27 mouse cellular contexts compared by ENCODE assay signal in the genomic region with DNA sequence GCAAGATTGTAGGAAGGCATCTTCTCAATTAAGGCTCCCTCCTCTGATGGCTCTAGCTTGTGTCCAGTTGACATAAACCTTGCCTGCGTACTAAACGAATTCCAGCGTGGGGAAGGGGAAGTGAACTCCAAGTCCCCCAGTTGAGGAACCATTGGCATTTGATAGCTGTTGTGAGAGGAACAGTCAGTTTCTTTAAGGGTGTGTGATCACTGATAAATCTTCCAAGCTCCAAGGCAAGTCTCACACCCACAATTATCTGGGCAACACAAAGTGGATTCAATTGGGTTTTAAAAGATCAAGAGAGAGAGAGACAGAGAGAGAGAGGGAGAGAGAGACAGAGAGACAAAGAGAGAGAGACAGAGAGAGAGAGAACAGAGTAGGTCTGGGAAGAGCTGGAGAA. TPM values are rescaled to one million over a fixed set of nuclear protein-coding genes. Genes with fewer than 3 reads are reported as not detected.
A peak's percentile ranks its signal among the peaks of the same experiment; 100 is the strongest.
DNase-seq lines count a peak whose midpoint lies in the region; ATAC-seq lines count a peak whose summit lies in the region.
"Had no signal": no experiment of that assay in that cellular context is flagged by ENCODE, and none has a peak within 500 bp of the region (broad histone marks: within the 10 kb centered on the region; RNA-seq: fewer than 3 reads in every experiment).

No protein-coding gene starts in this region.

- ATAC-seq in liver, embryonic 12.5 days = peak; percentile 76
- peak; percentile 79 for ATAC-seq in liver, embryonic 13.5 days (ENCODE audit: low read depth)
- ATAC-seq in liver, embryonic 16.5 days (ENCODE audit: low read depth) = peak; percentile 63
- no peak for ATAC-seq in cerebellum, adult (ENCODE audit: insufficient number of reproducible peaks, low FRiP score, low TSS enrichment)
- ATAC-seq in midbrain, embryonic 14.5 days (ENCODE audit: low FRiP score, low TSS enrichment) = no peak
- ATAC-seq in forebrain, embryonic 16.5 days = no peak
- ATAC-seq: activated CD4-positive, CD25-positive, alpha-beta regulatory T cell, adult 4 months; forebrain, embryonic 13.5 days; forebrain, postnatal 0 days had no signal

- H3K27ac ChIP-seq in liver, embryonic 12.5 days = no peak overlapping the region
- peak overlapping the region; percentile 58; the same call in 1 of the 2 replicates for H3K27ac ChIP-seq in liver, embryonic 13.5 days
- H3K27ac ChIP-seq in liver, embryonic 16.5 days (ENCODE audit: low read length) = no peak overlapping the region
- H3K27ac ChIP-seq in midbrain, embryonic 14.5 days (replicated peaks; ENCODE audit: low read depth, low read length) = no peak overlapping the region
- no peak overlapping the region for H3K27ac ChIP-seq in forebrain, embryonic 16.5 days (ENCODE audit: low read length)
- H3K27ac ChIP-seq: forebrain, embryonic 10.5 days; forebrain, embryonic 13.5 days; gastrocnemius, adult 2 months; heart, embryonic 10.5 days; heart, embryonic 13.5 days; hindbrain, embryonic 12.5 days; hindbrain, embryonic 15.5 days had no signal

- no peaks in the 10 kb centered on the region for H3K9me3 ChIP-seq in liver, embryonic 12.5 days (replicated peaks)
- H3K9me3 ChIP-seq in liver, embryonic 13.5 days (replicated peaks) = no peaks in the 10 kb centered on the region
- H3K9me3 ChIP-seq in liver, embryonic 16.5 days (replicated peaks; ENCODE audit: control insufficient read depth, low read length) = no peaks in the 10 kb centered on the region
- H3K9me3 ChIP-seq in midbrain, embryonic 14.5 days (ENCODE audit: control insufficient read depth, low read length) = no peaks in the 10 kb centered on the region
- no peaks in the 10 kb centered on the region for H3K9me3 ChIP-seq in forebrain, embryonic 16.5 days (ENCODE audit: control insufficient read depth, low read length)
- H3K9me3 ChIP-seq: forebrain, embryonic 10.5 days; forebrain, embryonic 13.5 days; G1E; heart, embryonic 10.5 days; heart, embryonic 13.5 days; hindbrain, embryonic 12.5 days; hindbrain, embryonic 15.5 days had no signal

- H3K4me1 ChIP-seq in liver, embryonic 12.5 days = peaks cover 28% of the 10 kb centered on the region
- H3K4me1 ChIP-seq in liver, embryonic 13.5 days (replicated peaks) = peaks cover 26% of the 10 kb centered on the region
- peaks cover 20% of the 10 kb centered on the region for H3K4me1 ChIP-seq in liver, embryonic 16.5 days (ENCODE audit: control insufficient read depth, low read depth, low read length)
- H3K4me1 ChIP-seq in midbrain, embryonic 14.5 days (ENCODE audit: control insufficient read depth, insufficient read depth, low read length) = no peaks in the 10 kb centered on the region
- H3K4me1 ChIP-seq in forebrain, embryonic 16.5 days (replicated peaks; ENCODE audit: control insufficient read depth, insufficient read depth, low read length) = no peaks in the 10 kb centered on the region
- H3K4me1 ChIP-seq: forebrain, embryonic 13.5 days; heart, embryonic 10.5 days; heart, embryonic 13.5 days; hindbrain, embryonic 12.5 days; hindbrain, embryonic 15.5 days had no signal

- peaks cover 9% of the 10 kb centered on the region for H3K27me3 ChIP-seq in liver, embryonic 12.5 days (replicated peaks)
- H3K27me3 ChIP-seq in liver, embryonic 13.5 days = no peaks in the 10 kb centered on the region
- no peaks in the 10 kb centered on the region for H3K27me3 ChIP-seq in liver, embryonic 16.5 days (ENCODE audit: control insufficient read depth, insufficient read depth, low read depth, low read length)
- no peaks in the 10 kb centered on the region for H3K27me3 ChIP-seq in midbrain, embryonic 14.5 days (ENCODE audit: control insufficient read depth, insufficient read depth, low read length)
- H3K27me3 ChIP-seq in forebrain, embryonic 16.5 days (replicated peaks; ENCODE audit: control insufficient read depth, insufficient read depth, low read length) = no peaks in the 10 kb centered on the region
- H3K27me3 ChIP-seq: CH12.LX; forebrain, embryonic 13.5 days; hindbrain, embryonic 12.5 days; hindbrain, embryonic 15.5 days had no signal

- peak overlapping the region; percentile 32; the same call in 1 of the 2 replicates for H3K9ac ChIP-seq in liver, embryonic 12.5 days
- H3K9ac ChIP-seq in liver, embryonic 13.5 days = no peak overlapping the region
- no peak overlapping the region for H3K9ac ChIP-seq in liver, embryonic 16.5 days (ENCODE audit: low read depth, low read length)
- H3K9ac ChIP-seq in midbrain, embryonic 14.5 days (replicated peaks; ENCODE audit: low read length) = no peak overlapping the region
- H3K9ac ChIP-seq in forebrain, embryonic 16.5 days (replicated peaks; ENCODE audit: low read depth, low read length) = no peak overlapping the region
- H3K9ac ChIP-seq: forebrain, embryonic 13.5 days; forebrain, postnatal 0 days; heart, embryonic 13.5 days; hindbrain, embryonic 12.5 days; hindbrain, embryonic 15.5 days had no signal

- WGBS in liver, embryonic 12.5 days (ENCODE audit: insufficient replicate concordance) = 20% methylated on average over 3 of the region's 3 CpGs
- 15% methylated on average over 3 of the region's 3 CpGs for WGBS in liver, embryonic 13.5 days (ENCODE audit: insufficient replicate concordance)
- 13% methylated on average over 3 of the region's 3 CpGs for WGBS in liver, embryonic 16.5 days (ENCODE audit: insufficient replicate concordance)
- 86% methylated on average over 3 of the region's 3 CpGs for WGBS in midbrain, embryonic 14.5 days
- WGBS in forebrain, embryonic 16.5 days = 83% methylated on average over 3 of the region's 3 CpGs

- DNase-seq in liver = no peak
- no peak for DNase-seq in liver, embryonic 13.5 days
- no peak for DNase-seq in midbrain, embryonic 14.5 days
- DNase-seq: adrenal gland, adult 8-10 months; adrenal gland, postnatal 25 days; B cell, adult 2 months; cerebellum, adult 18-20 months; cerebellum, adult 9-10 months; cerebellum, postnatal 14 days; forebrain, postnatal 0 days; gastrocnemius, adult 2 months; gastrocnemius, postnatal 14 days; heart, adult 18-20 months; heart, postnatal 14 days had no signal

- H3K4me2 ChIP-seq in liver, embryonic 12.5 days = peak overlapping the region; percentile 41
- H3K4me2 ChIP-seq in liver, embryonic 13.5 days = peak overlapping the region; percentile 40
- no peak overlapping the region for H3K4me2 ChIP-seq in liver, embryonic 16.5 days (ENCODE audit: low read depth, low read length)
- H3K4me2 ChIP-seq in midbrain, embryonic 14.5 days (ENCODE audit: low read length) = no peak overlapping the region
- H3K4me2 ChIP-seq in forebrain, embryonic 16.5 days (ENCODE audit: low read length) = no peak overlapping the region
- H3K4me2 ChIP-seq: forebrain, embryonic 13.5 days; heart, embryonic 13.5 days; hindbrain, embryonic 12.5 days; hindbrain, embryonic 15.5 days had no signal

- H3K36me3 ChIP-seq in liver, embryonic 12.5 days = no peaks in the 10 kb centered on the region
- H3K36me3 ChIP-seq in liver, embryonic 13.5 days = no peaks in the 10 kb centered on the region
- no peaks in the 10 kb centered on the region for H3K36me3 ChIP-seq in liver, embryonic 16.5 days (ENCODE audit: control insufficient read depth, insufficient read depth)
- no peaks in the 10 kb centered on the region for H3K36me3 ChIP-seq in midbrain, embryonic 14.5 days (ENCODE audit: control insufficient read depth, insufficient read depth, low read length)
- H3K36me3 ChIP-seq in forebrain, embryonic 16.5 days (ENCODE audit: control insufficient read depth, insufficient read depth) = no peaks in the 10 kb centered on the region
- H3K36me3 ChIP-seq: forebrain, embryonic 10.5 days; G1E; heart, embryonic 10.5 days; heart, embryonic 13.5 days; hindbrain, embryonic 12.5 days; hindbrain, embryonic 15.5 days had no signal

- H3K4me3 ChIP-seq in liver, embryonic 12.5 days = no peak overlapping the region
- no peak overlapping the region for H3K4me3 ChIP-seq in liver, embryonic 13.5 days (replicated peaks)
- H3K4me3 ChIP-seq in liver, embryonic 16.5 days (ENCODE audit: low read depth, low read length) = no peak overlapping the region
- no peak overlapping the region for H3K4me3 ChIP-seq in midbrain, embryonic 14.5 days (replicated peaks; ENCODE audit: low read depth, low read length)
- H3K4me3 ChIP-seq in forebrain, embryonic 16.5 days (replicated peaks; ENCODE audit: low read length) = no peak overlapping the region
- H3K4me3 ChIP-seq: forebrain, embryonic 10.5 days; forebrain, embryonic 13.5 days; gastrocnemius, adult 2 months; heart, embryonic 10.5 days; heart, embryonic 13.5 days; hindbrain, embryonic 12.5 days; hindbrain, embryonic 15.5 days had no signal

RNA-seq across cellular contexts. Expression of a gene that starts 23.4 kb away (rescaled TPM):
- polyA plus RNA-seq in liver, embryonic 12.5 days (2016; fragmentation: Nextera tagmentation; extraction: Ambion mirVana) = 8.8 and 9.5 TPM in 2 replicates
- 5.2 and 5.4 TPM in 2 replicates for polyA plus RNA-seq in liver, embryonic 13.5 days (2015; fragmentation: Nextera tagmentation; extraction: Ambion mirVana)
- polyA plus RNA-seq in liver, embryonic 16.5 days (2015; fragmentation: Nextera tagmentation; extraction: Ambion mirVana) = 4.0 and 4.9 TPM in 2 replicates
- polyA plus RNA-seq in midbrain, embryonic 14.5 days (2014; fragmentation: Nextera tagmentation; extraction: Ambion mirVana) = 3.0 and 7.1 TPM in 2 replicates
- polyA plus RNA-seq in forebrain, embryonic 16.5 days (2015; fragmentation: Nextera tagmentation; extraction: Ambion mirVana) = 5.4 and 6.1 TPM in 2 replicates

RNA-seq across cellular contexts. Expression of a gene that starts 49.5 kb away (rescaled TPM):
- polyA plus RNA-seq in liver, embryonic 12.5 days (2016; fragmentation: Nextera tagmentation; extraction: Ambion mirVana) = 5.1 and 5.6 TPM in 2 replicates
- 2.3 and 2.5 TPM in 2 replicates for polyA plus RNA-seq in liver, embryonic 13.5 days (2015; fragmentation: Nextera tagmentation; extraction: Ambion mirVana)
- polyA plus RNA-seq in liver, embryonic 16.5 days (2015; fragmentation: Nextera tagmentation; extraction: Ambion mirVana) = 2.9 and 3.0 TPM in 2 replicates
- 2.0 and 5.2 TPM in 2 replicates for polyA plus RNA-seq in midbrain, embryonic 14.5 days (2014; fragmentation: Nextera tagmentation; extraction: Ambion mirVana)
- 5.7 and 6.5 TPM in 2 replicates for polyA plus RNA-seq in forebrain, embryonic 16.5 days (2015; fragmentation: Nextera tagmentation; extraction: Ambion mirVana)

Comparison
In these comparisons a context has a peak if more than half of its experiments do, and no peak if none do; other contexts are left out.
1. H3K4me2 ChIP-seq: peak in liver, embryonic 12.5 days (single experiment) and liver, embryonic 13.5 days (single experiment); none in liver, embryonic 16.5 days (single experiment), midbrain, embryonic 14.5 days (single experiment) and forebrain, embryonic 16.5 days (single experiment).
2. ATAC-seq: peak in liver, embryonic 12.5 days (single experiment), liver, embryonic 13.5 days (single experiment) and liver, embryonic 16.5 days (single experiment); none in cerebellum, adult (single experiment), midbrain, embryonic 14.5 days (single experiment) and forebrain, embryonic 16.5 days (single experiment).